Mouse (Mus musculus): ENCODE results near the gene Prtn3. TPM values are rescaled to one million over a fixed set of nuclear protein-coding genes. Genes with fewer than 3 reads are reported as not detected.
"Not testable (repeated sequence)": the region's sequence is repeated elsewhere in the genome, so short reads cannot be mapped to it uniquely, and the experiment has no call there.

Gene Prtn3
- polyA plus RNA-seq, 1 experiment from 2014 or later: 7.2 TPM

- H3K27ac ChIP-seq (ENCODE audit: low read length): no peak overlapping the region
- H3K27me3 ChIP-seq (ENCODE audit: control insufficient read depth, insufficient read depth, low read length): no peaks in the 10 kb centered on the region
- no peak overlapping the region for H3K9ac ChIP-seq (ENCODE audit: low read length)
- H3K36me3 ChIP-seq (ENCODE audit: control insufficient read depth, insufficient read depth, low read length): no peaks in the 10 kb centered on the region
- peak overlapping the region; percentile 31; the same call in 1 of the 2 replicates for H3K4me2 ChIP-seq (ENCODE audit: low read depth, low read length)
- 0 out of 2 replicates have a peak overlapping the region, but pooled peaks have one; percentile 7 for H3K4me3 ChIP-seq (replicated peaks; ENCODE audit: low read length)
- no peaks in the 10 kb centered on the region for H3K9me3 ChIP-seq (replicated peaks; ENCODE audit: control insufficient read depth, low read length)
- WGBS: 14% methylated on average over 9 of the region's 9 CpGs
- ATAC-seq (ENCODE audit: insufficient read depth, low FRiP score): no peak
- H3K4me1 ChIP-seq (ENCODE audit: control insufficient read depth, insufficient read depth, low read length): no peaks in the 10 kb centered on the region
These were observed 6.4 kb downstream of the Prtn3 start for GRCm38 (mm10) chr10:79880721-79881120.

DNA sequence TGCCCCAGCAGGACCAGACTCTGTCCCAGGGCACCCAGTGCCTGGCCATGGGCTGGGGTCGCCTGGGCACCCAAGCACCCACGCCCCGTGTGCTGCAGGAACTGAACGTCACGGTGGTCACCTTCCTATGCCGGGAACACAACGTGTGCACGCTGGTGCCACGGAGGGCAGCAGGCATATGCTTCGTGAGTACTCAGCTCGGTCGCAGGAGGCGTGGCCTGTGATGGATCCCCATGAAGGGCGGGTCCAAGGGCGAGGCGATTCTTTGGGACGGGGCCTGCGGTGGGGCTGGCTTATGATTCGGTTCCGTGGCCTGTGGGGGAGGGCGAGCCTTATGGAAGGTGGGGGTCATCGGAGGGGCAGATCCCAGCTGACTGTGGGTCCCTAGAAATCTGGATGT is 7.7 kb downstream of the Prtn3 start:
- 7% methylated on average over 22 of the region's 22 CpGs for WGBS
- H3K27ac ChIP-seq (ENCODE audit: low read length): no peak overlapping the region
- H3K36me3 ChIP-seq (ENCODE audit: control insufficient read depth, insufficient read depth, low read length): no peaks in the 10 kb centered on the region
- H3K9ac ChIP-seq (ENCODE audit: low read length): peak overlapping the region; percentile 54; the same call in 1 of the 2 replicates
- peak; percentile 57; the same call in 1 of the 2 replicates for ATAC-seq (ENCODE audit: insufficient read depth, low FRiP score)
- no peaks in the 10 kb centered on the region for H3K27me3 ChIP-seq (ENCODE audit: control insufficient read depth, insufficient read depth, low read length)
- H3K4me3 ChIP-seq (replicated peaks; ENCODE audit: low read length): no peak overlapping the region
- H3K9me3 ChIP-seq (replicated peaks; ENCODE audit: control insufficient read depth, low read length): no peaks in the 10 kb centered on the region
- peak overlapping the region; percentile 37 for H3K4me2 ChIP-seq (ENCODE audit: low read depth, low read length)
- H3K4me1 ChIP-seq (ENCODE audit: control insufficient read depth, insufficient read depth, low read length): no peaks in the 10 kb centered on the region

GRCm38 (mm10) chr10:79883297-79884084 is 9.2 kb downstream of the Prtn3 start:
- Histone ChIP-seq H3K36me3 (ENCODE audit: control insufficient read depth, insufficient read depth, low read length) (no peaks in the 10 kb centered on the region), H3K27ac (ENCODE audit: low read length) (no peak overlapping the region), H3K4me1 (ENCODE audit: control insufficient read depth, insufficient read depth, low read length) (no peaks in the 10 kb centered on the region), H3K9ac (ENCODE audit: low read length) (peak overlapping the region; percentile 8; the same call in 1 of the 2 replicates), H3K9me3 (replicated peaks; ENCODE audit: control insufficient read depth, low read length) (no peaks in the 10 kb centered on the region), H3K4me2 (ENCODE audit: low read depth, low read length) (no peak overlapping the region), H3K4me3 (replicated peaks; ENCODE audit: low read length) (no peak overlapping the region), H3K27me3 (ENCODE audit: control insufficient read depth, insufficient read depth, low read length) (no peaks in the 10 kb centered on the region)
- ATAC-seq (ENCODE audit: insufficient read depth, low FRiP score): 0 out of 2 replicates have a peak, but pooled peaks have one; percentile 26
- WGBS: 19% methylated on average over 22 of the region's 22 CpGs

- Histone ChIP-seq H3K9ac (ENCODE audit: low read length) (no peak overlapping the region), H3K27me3 (ENCODE audit: control insufficient read depth, insufficient read depth, low read length) (no peaks in the 10 kb centered on the region), H3K27ac (ENCODE audit: low read length) (no peak overlapping the region), H3K4me3 (replicated peaks; ENCODE audit: low read length) (no peak overlapping the region), H3K4me1 (ENCODE audit: control insufficient read depth, insufficient read depth, low read length) (no peaks in the 10 kb centered on the region), H3K4me2 (ENCODE audit: low read depth, low read length) (no peak overlapping the region), H3K36me3 (ENCODE audit: control insufficient read depth, insufficient read depth, low read length) (no peaks in the 10 kb centered on the region), H3K9me3 (replicated peaks; ENCODE audit: control insufficient read depth, low read length) (no peaks in the 10 kb centered on the region)
- 58% methylated on average over 4 of the region's 4 CpGs for WGBS
- ATAC-seq (ENCODE audit: insufficient read depth, low FRiP score): no peak
These were observed 10.2 kb downstream of the Prtn3 start for GRCm38 (mm10) chr10:79884446-79884845.

- WGBS: 73% methylated on average over 3 of the region's 3 CpGs
- not testable (repeated sequence) for ATAC-seq (ENCODE audit: insufficient read depth, low FRiP score)
These were observed 10.7 kb downstream of the Prtn3 start for GRCm38 (mm10) chr10:79884938-79885337.

GRCm38 (mm10) chr10:79886054-79886453 is 11.8 kb downstream of the Prtn3 start, which contains the start of gene Elane:
Gene Elane, plus strand, starts transcription at chr10:79886247.
- Histone ChIP-seq H3K4me3 (replicated peaks; ENCODE audit: low read length) (no peak within 1 kb of the TSS), H3K4me2 (ENCODE audit: low read depth, low read length) (no peak within 1 kb of the TSS), H3K27me3 (ENCODE audit: control insufficient read depth, insufficient read depth, low read length) (no peaks in the 10 kb centered on the region), H3K27ac (ENCODE audit: low read length) (no peak within 1 kb of the TSS), H3K36me3 (ENCODE audit: control insufficient read depth, insufficient read depth, low read length) (no peaks in the 10 kb centered on the region), H3K4me1 (ENCODE audit: control insufficient read depth, insufficient read depth, low read length) (no peaks in the 10 kb centered on the region), H3K9ac (ENCODE audit: low read length) (no peak within 1 kb of the TSS), H3K9me3 (replicated peaks; ENCODE audit: control insufficient read depth, low read length) (no peaks in the 10 kb centered on the region)
- WGBS: 85% methylated on average over 6 of the region's 6 CpGs
- no peak for ATAC-seq (ENCODE audit: insufficient read depth, low FRiP score)

More at GRCm38 (mm10) chr10:79884938-79885337, 10.7 kb downstream of the Prtn3 start:
- H3K27ac ChIP-seq (ENCODE audit: low read length); H3K9ac ChIP-seq (ENCODE audit: low read length); H3K4me1 ChIP-seq (ENCODE audit: control insufficient read depth, insufficient read depth, low read length); H3K27me3 ChIP-seq (ENCODE audit: control insufficient read depth, insufficient read depth, low read length); H3K4me3 ChIP-seq (replicated peaks; ENCODE audit: low read length); H3K4me2 ChIP-seq (ENCODE audit: low read depth, low read length); H3K9me3 ChIP-seq (replicated peaks; ENCODE audit: control insufficient read depth, low read length); H3K36me3 ChIP-seq (ENCODE audit: control insufficient read depth, insufficient read depth, low read length): not testable (repeated sequence)

- Histone ChIP-seq H3K36me3 (ENCODE audit: control insufficient read depth, insufficient read depth, low read length) (no peaks in the 10 kb centered on the region), H3K9me3 (replicated peaks; ENCODE audit: control insufficient read depth, low read length) (no peaks in the 10 kb centered on the region), H3K9ac (ENCODE audit: low read length) (no peak overlapping the region), H3K4me2 (ENCODE audit: low read depth, low read length) (no peak overlapping the region), H3K27me3 (ENCODE audit: control insufficient read depth, insufficient read depth, low read length) (no peaks in the 10 kb centered on the region), H3K4me3 (replicated peaks; ENCODE audit: low read length) (no peak overlapping the region), H3K27ac (ENCODE audit: low read length) (no peak overlapping the region), H3K4me1 (ENCODE audit: control insufficient read depth, insufficient read depth, low read length) (no peaks in the 10 kb centered on the region)
- WGBS: 77% methylated on average over 8 of the region's 8 CpGs
- no peak for ATAC-seq (ENCODE audit: insufficient read depth, low FRiP score)
These were observed 12.3 kb downstream of the Prtn3 start for GRCm38 (mm10) chr10:79886611-79887010.

GRCm38 (mm10) chr10:79889386-79889785 is 15.1 kb downstream of the Prtn3 start:
- WGBS: 42% methylated on average over 2 of the region's 2 CpGs
- no peak for ATAC-seq (ENCODE audit: insufficient read depth, low FRiP score)
- Histone ChIP-seq H3K4me1 (ENCODE audit: control insufficient read depth, insufficient read depth, low read length) (no peaks in the 10 kb centered on the region), H3K27me3 (ENCODE audit: control insufficient read depth, insufficient read depth, low read length) (no peaks in the 10 kb centered on the region), H3K9me3 (replicated peaks; ENCODE audit: control insufficient read depth, low read length) (no peaks in the 10 kb centered on the region), H3K9ac (ENCODE audit: low read length) (no peak overlapping the region), H3K4me2 (ENCODE audit: low read depth, low read length) (no peak overlapping the region), H3K36me3 (ENCODE audit: control insufficient read depth, insufficient read depth, low read length) (no peaks in the 10 kb centered on the region), H3K27ac (ENCODE audit: low read length) (no peak overlapping the region), H3K4me3 (replicated peaks; ENCODE audit: low read length) (no peak overlapping the region)

GRCm38 (mm10) chr10:79890670-79891069 is 16.4 kb downstream of the Prtn3 start, which contains the start of gene Cfd:
Gene Cfd, plus strand, starts transcription at chr10:79890853.
- Histone ChIP-seq H3K36me3 (ENCODE audit: control insufficient read depth, insufficient read depth, low read length) (peaks cover 5% of the 10 kb centered on the region; the same call in 1 of the 2 replicates), H3K27ac (ENCODE audit: low read length) (no peak within 1 kb of the TSS), H3K27me3 (ENCODE audit: control insufficient read depth, insufficient read depth, low read length) (no peaks in the 10 kb centered on the region), H3K4me2 (ENCODE audit: low read depth, low read length) (no peak within 1 kb of the TSS), H3K4me3 (replicated peaks; ENCODE audit: low read length) (no peak within 1 kb of the TSS), H3K9ac (ENCODE audit: low read length) (no peak within 1 kb of the TSS; the same call in 1 of the 2 replicates), H3K4me1 (ENCODE audit: control insufficient read depth, insufficient read depth, low read length) (no peaks in the 10 kb centered on the region), H3K9me3 (replicated peaks; ENCODE audit: control insufficient read depth, low read length) (no peaks in the 10 kb centered on the region)
- ATAC-seq (ENCODE audit: insufficient read depth, low FRiP score): no peak
- WGBS: 49% methylated on average over 5 of the region's 5 CpGs

Measured in stomach, embryonic 16.5 days (tissue).